Mouse (Mus musculus) CH12.LX (cell line): ENCODE data around the gene Tcf7. TPM values are rescaled to one million over a fixed set of nuclear protein-coding genes. Genes with fewer than 3 reads are reported as not detected.

Source experiments
- DNase-seq: peaks from one replicate; pipeline ENCODE4 v3.0.0-alpha.2; 2013; ENCODE audit errors: extremely low read depth
- H3K27ac ChIP-seq: 2 replicates; pipeline ENCODE4 v1.5.1; 2012; ENCODE audit warnings: low read depth, mild to moderate bottlenecking, control low read depth, moderate library complexity; ENCODE audit not compliant: insufficient read depth
- H3K27me3 ChIP-seq: replicated peaks from 2 replicates; pipeline ENCODE3; 2012; ENCODE audit warnings: inconsistent platforms
- H3K36me3 ChIP-seq, 2 experiments: replicated peaks in 1 of 2; 2 replicates each; pipeline versions ENCODE3 to v1.6.1; 2012; ENCODE audit warnings: inconsistent platforms in 1 of 2, low read length in 1 of 2, mild to moderate bottlenecking in 1 of 2, mixed read lengths in 1 of 2, moderate library complexity in 1 of 2; ENCODE audit not compliant: control insufficient read depth in 1 of 2, insufficient read depth in 1 of 2
- H3K4me1 ChIP-seq, 2 experiments: 2 replicates each; pipeline ENCODE4 v1.6.1; 2012; ENCODE audit warnings: inconsistent platforms in 1 of 2, moderate library complexity in 1 of 2; ENCODE audit not compliant: insufficient read depth in 2 of 2, control insufficient read depth in 1 of 2
- H3K4me2 ChIP-seq: 2 replicates; pipeline ENCODE4 v1.6.1; 2012; ENCODE audit warnings: low read depth, mild to moderate bottlenecking, control low read depth; ENCODE audit not compliant: poor library complexity, insufficient read depth, severe bottlenecking
- H3K4me3 ChIP-seq, 3 experiments: fragments of 150-350 bp in 1 of 3; sonication (generic) in 1 of 3; replicated peaks in 1 of 3; 2 replicates each; pipeline versions ENCODE3 to v1.5.1; 2011 to 2012; ENCODE audit warnings: low read depth in 2 of 3, low read length in 2 of 3, mild to moderate bottlenecking in 2 of 3, moderate library complexity in 2 of 3, control low read depth in 1 of 3, improper control_type of control experiment in 1 of 3, inconsistent platforms in 1 of 3, mixed read lengths in 1 of 3; ENCODE audit not compliant: poor library complexity in 1 of 3
- H3K79me2 ChIP-seq: replicated peaks from 2 replicates; pipeline ENCODE4 v1.6.1; 2012; ENCODE audit warnings: mild to moderate bottlenecking, moderate library complexity; ENCODE audit not compliant: control insufficient read depth, poor library complexity, insufficient read depth, severe bottlenecking; ENCODE audit errors: extremely low read depth
- H3K9ac ChIP-seq: 2 replicates; pipeline ENCODE4 v1.6.1; 2012; ENCODE audit warnings: low read depth, mild to moderate bottlenecking, control low read depth, moderate library complexity; ENCODE audit not compliant: insufficient read depth
- H3K9me3 ChIP-seq: replicated peaks from 2 replicates; pipeline ENCODE3; 2012; ENCODE audit warnings: low read length, inconsistent platforms, mixed read lengths
- E2F4 ChIP-seq: IDR thresholded peaks from 2 replicates; pipeline ENCODE4 v1.6.1; 2011; ENCODE audit warnings: low read depth, low read length, improper control_type of control experiment; ENCODE audit not compliant: insufficient replicate concordance
- ETS1 ChIP-seq: conservative IDR thresholded peaks from 2 replicates; pipeline ENCODE4 v1.6.1; 2012; ENCODE audit warnings: low read depth, mild to moderate bottlenecking, inconsistent platforms, low read length, improper control_type of control experiment, moderate library complexity
- GABPA ChIP-seq: IDR thresholded peaks from 2 replicates; pipeline ENCODE4 v1.6.1; 2012; ENCODE audit warnings: low read depth, low read length, improper control_type of control experiment, inconsistent platforms; ENCODE audit not compliant: insufficient replicate concordance
- IRF4 ChIP-seq: IDR thresholded peaks from 2 replicates; pipeline ENCODE4 v1.6.1; 2014; ENCODE audit warnings: low read depth, mild to moderate bottlenecking, inconsistent platforms, low read length, improper control_type of control experiment
- JUN ChIP-seq: IDR thresholded peaks from 2 replicates; pipeline ENCODE4 v1.6.1; 2011; ENCODE audit warnings: low read depth, mild to moderate bottlenecking, low read length, improper control_type of control experiment, moderate library complexity; ENCODE audit not compliant: insufficient read depth
- KAT2A ChIP-seq: IDR thresholded peaks from 2 replicates; pipeline ENCODE4 v1.6.1; 2012; ENCODE audit warnings: low read length, improper control_type of control experiment, inconsistent platforms; ENCODE audit not compliant: insufficient replicate concordance
- MAFK ChIP-seq: IDR thresholded peaks from 2 replicates; pipeline ENCODE4 v1.6.1; 2011; ENCODE audit warnings: low read length, improper control_type of control experiment; ENCODE audit not compliant: insufficient replicate concordance
- MAX ChIP-seq: IDR thresholded peaks from 2 replicates; pipeline ENCODE4 v1.6.1; 2011; ENCODE audit warnings: low read length, improper control_type of control experiment
- MEF2A ChIP-seq: IDR thresholded peaks from 2 replicates; pipeline ENCODE4 v1.6.1; 2014; ENCODE audit warnings: low read depth, mild to moderate bottlenecking, inconsistent platforms, low read length, improper control_type of control experiment, borderline replicate concordance
- MXI1 ChIP-seq: IDR thresholded peaks from 2 replicates; pipeline ENCODE4 v1.6.1; 2011; ENCODE audit warnings: mild to moderate bottlenecking, low read depth, low read length, improper control_type of control experiment
- MYC ChIP-seq: IDR thresholded peaks from 2 replicates; pipeline ENCODE4 v1.6.1; 2011; ENCODE audit warnings: low read depth, mild to moderate bottlenecking, improper control_type of control experiment, low read length
- NELFE ChIP-seq: IDR thresholded peaks from 2 replicates; pipeline ENCODE4 v1.6.1; 2011; ENCODE audit warnings: low read depth, low read length, improper control_type of control experiment
- PAX5 ChIP-seq: IDR thresholded peaks from 2 replicates; pipeline ENCODE4 v1.6.1; 2012; ENCODE audit warnings: low read length, inconsistent platforms, mixed read lengths
- POLR2AphosphoS2 ChIP-seq: IDR thresholded peaks from 2 replicates; pipeline ENCODE4 v1.6.1; 2011; ENCODE audit warnings: low read depth, low read length, improper control_type of control experiment
- SIN3A ChIP-seq: IDR thresholded peaks from 2 replicates; pipeline ENCODE4 v1.6.1; 2012; ENCODE audit warnings: low read length, improper control_type of control experiment, inconsistent platforms
- UBTF ChIP-seq: IDR thresholded peaks from 2 replicates; pipeline ENCODE4 v1.6.1; 2012; ENCODE audit warnings: low read depth, mild to moderate bottlenecking, inconsistent platforms, low read length, improper control_type of control experiment, moderate library complexity
- USF1 ChIP-seq: IDR thresholded peaks from 2 replicates; pipeline ENCODE4 v1.6.1; 2014; ENCODE audit warnings: low read depth, mild to moderate bottlenecking, inconsistent platforms, low read length, improper control_type of control experiment
- USF2 ChIP-seq: conservative IDR thresholded peaks from 2 replicates; pipeline ENCODE4 v1.6.1; 2011; ENCODE audit warnings: low read depth, low read length, improper control_type of control experiment
- ZC3H11A ChIP-seq: IDR thresholded peaks from 2 replicates; pipeline ENCODE4 v1.6.1; 2012; ENCODE audit warnings: low read depth, mild to moderate bottlenecking, inconsistent platforms, low read length, improper control_type of control experiment
- ZMIZ1 ChIP-seq: IDR thresholded peaks from 2 replicates; pipeline ENCODE4 v1.6.1; 2012; ENCODE audit warnings: low read depth, mild to moderate bottlenecking, inconsistent platforms, low read length, improper control_type of control experiment
- ZNF384 ChIP-seq: IDR thresholded peaks from 2 replicates; pipeline ENCODE4 v1.6.1; 2012; ENCODE audit warnings: low read depth, low read length, improper control_type of control experiment, inconsistent platforms
- dilution Hi-C: fragments of 300-500 bp; cut with MboI; formaldehyde crosslinking; loops from 2 replicates; pipeline ENCODE4 v1.14.3; 2020; ENCODE audit warnings: low sequenced_read_pairs; ENCODE audit not compliant: extremely low pct_unique_long_range_greater_than_20kb, extremely low pct_ligation_motif_present
- in situ Hi-C: fragments of 300-500 bp; cut with MboI; formaldehyde crosslinking; loops from 3 replicates; pipeline ENCODE4 v1.14.3; 2019; ENCODE audit warnings: low sequenced_read_pairs, low pct_ligation_motif_present, low pct_unique_long_range_greater_than_20kb, mixed read lengths
- polyA plus RNA-seq: library from polyadenylated mRNA; unstranded; fragments of >175 nt; gene quantifications from 2 replicates; pipeline ENCODE4 v1.2.1, GENCODE M21; 2012; ENCODE audit warnings: low read depth; ENCODE audit not compliant: insufficient read length
- total RNA-seq, 2 experiments: library from RNA; depleted of rRNA; stranded (reverse); fragments of 300-350 nt in 1 of 2; fragments of >200 nt in 1 of 2; gene quantifications; 2 replicates each; pipeline ENCODE4 v1.2.3; 2012 to 2014

Gene Tcf7
- total and polyA plus RNA-seq, 3 experiments: 0.55 to 5.5 (median 0.85) TPM

DNA sequence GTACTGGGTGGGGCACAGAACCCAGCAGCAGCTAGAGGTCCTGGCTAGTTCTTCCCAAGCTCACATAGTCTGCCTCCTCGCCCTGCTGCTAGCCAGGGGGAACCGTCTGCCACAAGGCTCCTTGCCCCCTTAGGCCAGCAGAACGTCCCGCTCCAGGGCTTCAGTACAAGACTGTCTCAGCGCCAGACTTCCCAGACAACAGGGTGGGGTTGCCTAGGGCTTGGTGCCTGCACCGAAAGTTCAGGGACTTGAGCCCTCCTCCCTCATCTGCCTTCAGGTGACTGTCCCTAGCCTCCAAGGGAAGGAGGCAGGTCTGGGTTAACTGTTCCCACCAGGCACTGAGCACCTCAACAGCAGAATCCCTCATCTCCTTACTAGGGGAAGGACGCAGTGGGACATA is 17.9 kb downstream of the Tcf7 start:
- Histone ChIP-seq H3K4me3 (peak overlapping the region in 1 of 3 experiments; percentile 18), H3K9ac (no peak overlapping the region), H3K27me3 (peaks cover 1% of the 10 kb centered on the region), H3K4me1 (peaks cover 40 to 96% of the 10 kb centered on the region in 2 experiments), H3K36me3 (peaks cover 0 to 5% of the 10 kb centered on the region in 2 experiments), H3K4me2 (no peak overlapping the region), H3K79me2 (no peaks in the 10 kb centered on the region), H3K27ac (no peak overlapping the region), H3K9me3 (no peaks in the 10 kb centered on the region)
- TF ChIP-seq POLR2AphosphoS2 (no peak), E2F4 (no peak), NELFE (no peak), IRF4 (no peak), ZNF384 (no peak), MEF2A (no peak), GABPA (no peak)
- no peak for DNase-seq
- in situ Hi-C loops (loop anchor here (5.0 kb wide), 2 partner anchors 32 to 77 kb away; no protein-coding TSS in a partner anchor), dilution Hi-C loops (no loop called here)

DNA sequence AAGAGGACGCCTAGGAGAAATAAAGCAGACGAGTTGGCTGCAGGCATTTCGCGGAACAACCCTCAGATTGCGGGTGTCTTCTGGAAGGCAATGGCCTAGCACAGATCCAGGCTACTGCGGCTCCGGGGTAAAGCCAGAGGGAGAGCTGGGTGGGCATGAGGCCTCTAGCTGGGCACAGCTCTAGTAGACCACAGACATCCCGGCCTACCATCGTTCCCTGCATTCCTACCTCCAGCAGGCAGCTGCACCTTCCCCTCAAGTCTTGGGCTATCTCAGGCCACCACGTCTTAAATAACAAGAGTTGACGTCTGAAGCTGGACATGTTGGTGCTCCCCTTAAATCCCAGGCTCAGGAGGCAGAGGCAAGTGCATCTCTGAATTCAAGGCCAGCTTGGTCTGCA is 20.5 kb downstream of the Tcf7 start:
- no peak overlapping the region for H3K27ac ChIP-seq

More for the DNA sequence above, 20.5 kb downstream of the Tcf7 start:
- Histone ChIP-seq H3K4me2 (no peak overlapping the region), H3K79me2 (no peaks in the 10 kb centered on the region), H3K27me3 (peaks cover 2% of the 10 kb centered on the region), H3K4me3 (no peak overlapping the region), H3K36me3 (peaks cover 0 to 22% of the 10 kb centered on the region in 2 experiments), H3K9me3 (no peaks in the 10 kb centered on the region), H3K9ac (no peak overlapping the region), H3K4me1 (peaks cover 28 to 72% of the 10 kb centered on the region in 2 experiments)
- TF ChIP-seq UBTF: no peak
- no peak for TF ChIP-seq KAT2A
- TF ChIP-seq MAX: no peak
- TF ChIP-seq IRF4: no peak
- TF ChIP-seq MXI1: no peak
- TF ChIP-seq PAX5: no peak
- TF ChIP-seq JUN: no peak
- no peak for TF ChIP-seq MAFK
- no peak for TF ChIP-seq GABPA
- TF ChIP-seq USF1: no peak
- TF ChIP-seq ETS1: no peak
- TF ChIP-seq MYC: no peak
- TF ChIP-seq ZC3H11A: no peak
- no peak for TF ChIP-seq SIN3A
- no peak for TF ChIP-seq ZMIZ1
- no peak for TF ChIP-seq POLR2AphosphoS2
- no peak for TF ChIP-seq USF2
- dilution Hi-C loops: no loop called here
- in situ Hi-C loops: loop anchor here (5.0 kb wide), 2 partner anchors 35 to 80 kb away; no protein-coding TSS in a partner anchor
- DNase-seq: no peak
